Mouse (Mus musculus) intestine, embryonic 15.5 days (tissue): ENCODE results near the gene Prss46. TPM values are rescaled to one million over a fixed set of nuclear protein-coding genes. Genes with fewer than 3 reads are reported as not detected.
A peak's percentile ranks its signal among the peaks of the same experiment; 100 is the strongest.

Source experiments
- ATAC-seq: fragments of 200-750 bp; cut with Nextera tagmentation; 2 replicates; pipeline ENCODE4 v1.8.0; 2017; ENCODE audit warnings: moderate TSS enrichment, moderate library complexity
- H3K27ac ChIP-seq: fragments of 300-500 bp; sonication (generic); 2 replicates; pipeline ENCODE4 v1.5.1; 2015; ENCODE audit warnings: mild to moderate bottlenecking, inconsistent platforms
- H3K27me3 ChIP-seq: fragments of 300-500 bp; sonication (generic); replicated peaks from 2 replicates; pipeline ENCODE4 v1.6.1; 2015; ENCODE audit warnings: inconsistent platforms
- H3K36me3 ChIP-seq: fragments of 300-500 bp; sonication (generic); 2 replicates; pipeline ENCODE4 v1.6.1; 2015; ENCODE audit warnings: inconsistent platforms
- H3K4me1 ChIP-seq: fragments of 300-500 bp; sonication (generic); replicated peaks from 2 replicates; pipeline ENCODE4 v1.6.1; 2015; ENCODE audit warnings: inconsistent platforms
- H3K4me2 ChIP-seq: fragments of 300-500 bp; sonication (generic); replicated peaks from 2 replicates; pipeline ENCODE4 v1.6.1; 2015; ENCODE audit warnings: mild to moderate bottlenecking, inconsistent platforms
- H3K4me3 ChIP-seq: fragments of 300-500 bp; sonication (generic); replicated peaks from 2 replicates; pipeline ENCODE4 v1.5.1; 2015; ENCODE audit warnings: inconsistent platforms
- H3K9ac ChIP-seq: fragments of 300-500 bp; sonication (generic); 2 replicates; pipeline ENCODE4 v1.6.1; 2015; ENCODE audit warnings: inconsistent platforms
- H3K9me3 ChIP-seq: fragments of 300-500 bp; sonication (generic); 2 replicates; pipeline ENCODE4 v1.6.1; 2016; ENCODE audit warnings: inconsistent platforms
- WGBS: fragments of 180-500 bp; shearing (Covaris S2); methylation state at CpG from one replicate; pipeline ENCODE4 v1.1.7; 2015; 5-methylcytosine and 5-hydroxymethylcytosine counted together
- polyA plus RNA-seq: library from polyadenylated mRNA; unstranded; fragments of >200 nt; fragmentation: Nextera tagmentation; extraction: Ambion mirVana; gene quantifications from 2 replicates; pipeline ENCODE4 v1.2.1, GENCODE M21; 2015

Prss46 gene
- polyA plus RNA-seq, 1 experiment from 2014 or later = not detected

DNA sequence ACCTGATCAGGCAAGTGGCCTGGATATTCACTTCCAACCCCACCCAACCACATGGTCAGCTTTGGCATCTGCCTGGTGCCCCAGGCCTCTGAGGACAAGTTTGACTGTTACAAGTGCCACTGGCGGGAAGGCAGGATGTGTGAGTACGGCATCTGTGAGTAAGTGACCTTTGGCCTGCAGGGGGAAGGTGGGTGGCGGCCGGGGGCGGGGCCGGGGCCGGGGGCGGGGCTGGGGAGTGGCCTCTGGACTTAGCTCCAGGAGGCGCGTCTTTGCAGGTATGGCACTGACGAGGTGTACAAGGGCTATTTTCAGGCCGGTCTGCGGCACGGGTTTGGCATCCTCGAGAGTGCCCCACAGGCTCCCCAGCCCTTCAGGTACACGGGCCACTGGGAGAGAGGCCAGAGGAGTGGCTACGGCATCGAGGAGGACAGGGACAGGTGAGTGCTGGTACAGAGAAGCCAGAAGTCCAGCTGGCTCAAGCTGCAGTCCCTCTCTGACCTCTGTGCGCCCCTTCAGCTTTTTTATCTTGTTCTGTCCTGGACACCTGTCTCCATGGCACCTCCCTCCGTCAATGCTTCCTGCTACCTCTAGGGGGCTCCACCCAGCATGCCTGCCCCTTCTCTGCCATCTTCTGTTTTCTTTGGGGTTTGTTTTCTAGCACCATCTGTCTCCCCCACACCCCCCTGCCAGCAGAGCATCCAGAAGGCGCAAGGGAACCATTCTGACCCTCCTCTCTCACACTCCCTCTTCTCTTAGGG lies 45.9 kb downstream of the Prss46 start:
- H3K9ac ChIP-seq = no peak overlapping the region
- peaks cover 18% of the 10 kb centered on the region; the same call in 1 of the 2 replicates for H3K4me1 ChIP-seq
- H3K4me3 ChIP-seq = no peak overlapping the region
- WGBS = 10% methylated on average over 21 of the region's 21 CpGs
- ATAC-seq = peak; percentile 88
- H3K9me3 ChIP-seq = no peaks in the 10 kb centered on the region
- H3K36me3 ChIP-seq = no peaks in the 10 kb centered on the region
- no peak overlapping the region; the same call in 1 of the 2 replicates for H3K27ac ChIP-seq
- peak overlapping the region; percentile 46 for H3K4me2 ChIP-seq
- H3K27me3 ChIP-seq = no peaks in the 10 kb centered on the region

DNA sequence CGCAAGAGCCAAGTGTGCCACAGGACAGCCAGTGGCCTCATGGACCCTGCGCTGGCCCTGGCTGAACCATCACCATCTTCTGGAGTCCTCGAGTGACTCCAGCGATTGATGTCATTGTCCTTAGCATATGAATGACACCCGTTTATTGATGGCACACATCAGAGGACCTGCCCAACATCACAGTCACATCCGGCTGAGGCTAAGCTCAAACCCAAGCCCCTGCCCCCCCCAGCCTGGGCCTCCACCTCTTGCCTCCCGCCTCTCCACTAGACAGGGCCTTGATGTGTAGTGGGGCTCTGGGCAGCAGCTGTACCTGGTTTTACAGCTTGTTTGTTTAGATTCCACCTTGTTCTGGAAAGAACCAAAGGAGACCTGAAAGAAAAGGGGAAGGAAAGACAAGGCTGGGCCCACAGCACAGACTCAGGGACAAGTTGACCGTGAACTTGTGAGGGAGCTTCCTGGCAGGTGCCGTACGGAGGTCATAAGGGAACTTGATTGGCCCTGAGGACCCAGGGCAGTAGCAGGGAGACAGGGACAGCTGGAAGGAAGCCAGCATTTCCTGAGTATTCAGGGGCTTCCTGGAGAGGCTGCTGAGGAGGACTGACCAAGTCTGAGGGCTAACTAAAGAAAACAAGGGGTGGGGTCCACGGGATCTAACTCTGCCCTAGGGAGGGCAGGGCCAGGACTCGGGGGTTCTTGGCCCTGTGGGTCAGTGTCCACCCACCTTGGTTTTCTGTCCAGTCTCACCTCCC lies 46.9 kb downstream of the Prss46 start:
- ATAC-seq = no peak
- Histone ChIP-seq H3K4me2 (no peak overlapping the region), H3K9me3 (no peaks in the 10 kb centered on the region), H3K27ac (no peak overlapping the region), H3K27me3 (no peaks in the 10 kb centered on the region), H3K9ac (no peak overlapping the region), H3K4me3 (no peak overlapping the region), H3K36me3 (no peaks in the 10 kb centered on the region), H3K4me1 (peaks cover 19% of the 10 kb centered on the region; the same call in 1 of the 2 replicates)
- WGBS = 62% methylated on average over 12 of the region's 12 CpGs

DNA sequence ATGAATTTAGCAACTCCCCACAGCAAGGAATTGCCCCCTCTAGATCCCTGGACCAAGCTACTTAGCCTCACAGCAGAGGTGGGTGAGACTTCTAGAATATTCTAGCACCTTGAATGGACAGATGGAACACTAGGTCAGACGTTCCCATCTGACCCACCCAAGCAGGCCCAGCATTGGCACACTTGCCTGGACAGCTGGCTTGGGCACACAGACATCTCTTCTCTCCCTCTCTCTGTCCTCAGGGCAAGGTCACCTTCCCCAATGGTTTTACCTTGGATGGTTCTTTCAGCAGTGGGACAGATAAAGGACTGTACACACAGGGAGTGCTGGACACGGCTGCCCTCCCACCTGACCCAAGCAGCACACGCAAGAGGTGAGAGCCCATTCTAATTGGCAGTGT lies 48.2 kb downstream of the Prss46 start:
- no peak overlapping the region for H3K4me2 ChIP-seq
- no peaks in the 10 kb centered on the region for H3K36me3 ChIP-seq
- H3K27ac ChIP-seq = no peak overlapping the region
- H3K4me3 ChIP-seq = no peak overlapping the region
- H3K9me3 ChIP-seq = no peaks in the 10 kb centered on the region
- H3K9ac ChIP-seq = no peak overlapping the region
- WGBS = 90% methylated on average over 3 of the region's 3 CpGs
- ATAC-seq = no peak
- peaks cover 24% of the 10 kb centered on the region; the same call in 1 of the 2 replicates for H3K4me1 ChIP-seq
- H3K27me3 ChIP-seq = no peaks in the 10 kb centered on the region

DNA sequence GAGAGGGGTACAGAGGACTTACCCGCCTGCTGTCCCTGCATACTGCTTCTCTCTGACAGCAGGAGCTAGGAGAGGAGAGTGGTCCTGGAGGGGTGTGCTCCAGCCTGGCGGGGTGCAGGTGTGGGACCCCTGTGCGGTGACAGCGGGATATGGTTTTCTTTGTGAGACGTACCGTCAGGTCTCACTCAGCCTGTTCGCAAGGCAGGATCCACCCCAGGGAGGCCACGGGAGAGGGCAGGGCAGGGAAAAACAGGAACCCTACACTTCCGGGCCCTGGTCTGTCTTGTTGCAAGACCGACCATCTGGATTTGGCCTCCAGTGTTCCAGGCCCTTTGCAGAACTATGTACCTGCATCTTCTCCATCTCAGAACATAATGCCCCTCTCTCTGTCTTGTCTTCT lies 49.1 kb downstream of the Prss46 start:
- Histone ChIP-seq H3K9me3 (no peaks in the 10 kb centered on the region), H3K4me3 (no peak overlapping the region), H3K27ac (no peak overlapping the region), H3K36me3 (no peaks in the 10 kb centered on the region), H3K9ac (no peak overlapping the region), H3K4me2 (no peak overlapping the region), H3K4me1 (peaks cover 18% of the 10 kb centered on the region; the same call in 1 of the 2 replicates), H3K27me3 (no peaks in the 10 kb centered on the region)
- 63% methylated on average over 10 of the region's 10 CpGs for WGBS
- ATAC-seq = no peak

DNA sequence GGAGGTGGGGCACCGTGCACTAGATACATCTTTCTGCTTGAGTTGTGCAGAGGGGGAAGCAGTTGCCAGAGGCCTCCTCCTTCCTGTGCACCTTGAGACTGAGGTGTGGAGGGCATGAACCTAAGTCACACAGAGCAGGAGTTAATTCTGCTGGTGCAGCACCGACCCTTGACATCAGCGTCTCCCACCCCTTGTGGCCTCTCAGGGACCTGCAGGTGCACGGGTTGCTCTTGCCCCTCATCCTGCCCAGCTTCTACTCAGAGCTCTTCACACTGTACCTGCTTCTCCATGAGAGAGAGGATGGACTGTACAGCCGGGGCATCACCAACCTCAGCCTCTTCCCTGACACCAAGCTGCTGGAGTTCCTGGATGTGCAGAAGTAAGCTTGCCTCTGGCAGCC lies 51.2 kb downstream of the Prss46 start:
- H3K27me3 ChIP-seq = no peaks in the 10 kb centered on the region
- H3K4me3 ChIP-seq = no peak overlapping the region
- peaks cover 10% of the 10 kb centered on the region; the same call in 1 of the 2 replicates for H3K4me1 ChIP-seq
- no peak overlapping the region for H3K9ac ChIP-seq
- no peaks in the 10 kb centered on the region for H3K9me3 ChIP-seq
- no peaks in the 10 kb centered on the region for H3K36me3 ChIP-seq
- ATAC-seq = no peak
- WGBS = 61% methylated on average over 5 of the region's 5 CpGs
- no peak overlapping the region for H3K4me2 ChIP-seq
- H3K27ac ChIP-seq = no peak overlapping the region

DNA sequence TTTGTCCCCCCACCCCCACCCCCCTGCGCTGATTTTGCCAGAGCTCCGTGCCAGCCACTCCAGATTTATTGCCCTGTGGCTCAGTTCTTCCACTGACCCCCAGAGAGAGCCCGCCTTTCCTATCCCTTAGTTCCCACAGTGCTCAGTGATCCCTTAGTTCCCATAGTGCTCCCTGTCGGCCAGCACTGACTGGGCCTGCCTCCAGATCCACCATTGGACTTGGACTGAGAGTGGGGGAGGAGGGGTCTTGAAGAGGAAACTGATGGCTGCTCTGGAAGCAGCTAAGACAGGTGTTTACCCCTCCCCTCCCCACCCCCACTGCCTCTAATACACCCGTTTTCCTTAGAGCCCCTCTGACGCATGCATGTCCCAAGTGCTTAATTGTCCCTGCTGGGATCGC lies 51.7 kb downstream of the Prss46 start:
- Histone ChIP-seq H3K36me3 (no peaks in the 10 kb centered on the region), H3K4me2 (no peak overlapping the region), H3K27me3 (no peaks in the 10 kb centered on the region), H3K4me3 (no peak overlapping the region), H3K27ac (no peak overlapping the region), H3K9ac (no peak overlapping the region), H3K9me3 (no peaks in the 10 kb centered on the region), H3K4me1 (peaks cover 10% of the 10 kb centered on the region; the same call in 1 of the 2 replicates)
- ATAC-seq = no peak
- 32% methylated on average over 7 of the region's 7 CpGs for WGBS

DNA sequence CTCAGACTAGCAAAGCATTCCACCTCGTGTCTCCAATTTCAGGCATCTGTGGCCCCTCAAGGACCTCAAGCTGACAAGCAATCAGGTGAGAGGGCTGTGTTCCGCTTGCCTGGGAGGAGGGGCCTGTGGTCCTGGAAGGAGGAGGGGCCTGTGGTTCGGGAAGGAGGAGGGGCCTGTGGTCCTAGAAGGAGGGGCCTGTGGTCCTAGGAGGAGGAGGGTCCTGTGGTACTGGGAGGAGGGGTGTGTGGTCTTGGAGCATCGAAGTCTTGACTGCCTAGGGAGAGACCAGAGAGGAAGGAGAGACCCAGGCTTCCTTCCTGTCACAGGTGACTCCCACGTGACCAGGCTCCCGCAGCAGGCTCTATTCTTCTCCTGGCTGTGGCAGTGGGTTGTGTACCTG lies 52.3 kb downstream of the Prss46 start:
- 20% methylated on average over 6 of the region's 6 CpGs for WGBS
- no peak overlapping the region for H3K4me2 ChIP-seq

DNA sequence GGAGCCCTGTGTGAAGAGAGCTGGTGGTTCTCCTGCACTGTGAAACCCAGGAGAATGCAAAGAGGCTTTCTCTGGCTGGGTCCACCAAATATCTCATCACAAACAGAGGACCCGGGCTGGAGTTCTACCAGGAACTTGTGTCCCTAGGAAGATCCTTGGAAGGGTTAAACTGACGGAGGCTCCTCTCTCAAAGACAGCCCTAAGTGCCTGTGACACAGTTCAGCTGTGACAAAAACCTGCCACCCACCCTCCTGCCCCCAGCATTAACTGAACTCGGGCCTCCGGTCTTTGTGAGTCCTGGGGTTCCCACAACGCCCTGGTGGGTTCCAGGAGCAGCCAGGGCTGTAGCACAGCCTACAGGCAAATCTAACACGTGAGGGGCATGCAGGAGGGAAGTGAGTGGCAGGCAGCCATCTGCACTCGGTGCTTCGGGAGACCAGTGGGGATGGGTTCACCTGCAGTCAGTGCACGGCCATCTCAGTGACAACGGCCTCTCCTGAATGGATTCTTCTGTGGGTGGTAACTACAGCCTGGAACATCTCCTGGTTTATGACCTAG lies 55.2 kb downstream of the Prss46 start:
- Histone ChIP-seq H3K9me3 (no peaks in the 10 kb centered on the region), H3K9ac (no peak overlapping the region), H3K4me1 (0 out of 2 replicates have a peak, but pooled peaks cover 6% of the 10 kb centered on the region), H3K27me3 (no peaks in the 10 kb centered on the region), H3K4me2 (no peak overlapping the region), H3K36me3 (no peaks in the 10 kb centered on the region), H3K27ac (no peak overlapping the region), H3K4me3 (no peak overlapping the region)
- WGBS = 44% methylated on average over 10 of the region's 10 CpGs
- ATAC-seq = no peak

More for the DNA sequence above, 52.3 kb downstream of the Prss46 start:
- Histone ChIP-seq H3K9ac (no peak overlapping the region), H3K4me3 (no peak overlapping the region), H3K9me3 (no peaks in the 10 kb centered on the region), H3K36me3 (no peaks in the 10 kb centered on the region), H3K4me1 (0 out of 2 replicates have a peak, but pooled peaks cover 6% of the 10 kb centered on the region), H3K27me3 (no peaks in the 10 kb centered on the region), H3K27ac (no peak overlapping the region)
- peak; percentile 21; the same call in 1 of the 2 replicates for ATAC-seq

DNA sequence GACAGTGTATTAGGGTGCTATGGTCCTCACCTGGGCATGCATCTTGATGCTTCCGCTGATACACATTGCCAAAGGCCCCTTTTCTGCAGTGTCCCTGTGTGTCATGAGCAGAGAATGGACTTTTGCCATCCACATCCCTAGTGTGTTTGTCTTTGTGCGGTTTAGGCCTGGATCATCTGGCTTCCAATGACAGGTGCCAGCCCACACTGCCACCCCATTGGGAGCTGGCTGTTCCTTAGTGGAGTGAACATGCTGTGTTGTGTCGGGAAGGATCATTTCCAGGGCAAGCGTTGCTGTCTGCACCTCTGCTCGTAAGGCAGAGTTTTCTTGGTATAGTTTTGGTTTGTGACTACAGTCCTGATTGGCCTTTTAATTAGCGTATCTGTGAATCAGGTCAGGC lies 56.9 kb downstream of the Prss46 start:
- H3K9me3 ChIP-seq = no peaks in the 10 kb centered on the region
- ATAC-seq = no peak
- no peak overlapping the region for H3K4me3 ChIP-seq
- H3K9ac ChIP-seq = no peak overlapping the region
- no peak overlapping the region for H3K27ac ChIP-seq
- WGBS = 90% methylated on average over 6 of the region's 6 CpGs
- H3K4me2 ChIP-seq = no peak overlapping the region
- H3K4me1 ChIP-seq = 0 out of 2 replicates have a peak, but pooled peaks cover 5% of the 10 kb centered on the region
- no peaks in the 10 kb centered on the region for H3K27me3 ChIP-seq
- H3K36me3 ChIP-seq = no peaks in the 10 kb centered on the region

DNA sequence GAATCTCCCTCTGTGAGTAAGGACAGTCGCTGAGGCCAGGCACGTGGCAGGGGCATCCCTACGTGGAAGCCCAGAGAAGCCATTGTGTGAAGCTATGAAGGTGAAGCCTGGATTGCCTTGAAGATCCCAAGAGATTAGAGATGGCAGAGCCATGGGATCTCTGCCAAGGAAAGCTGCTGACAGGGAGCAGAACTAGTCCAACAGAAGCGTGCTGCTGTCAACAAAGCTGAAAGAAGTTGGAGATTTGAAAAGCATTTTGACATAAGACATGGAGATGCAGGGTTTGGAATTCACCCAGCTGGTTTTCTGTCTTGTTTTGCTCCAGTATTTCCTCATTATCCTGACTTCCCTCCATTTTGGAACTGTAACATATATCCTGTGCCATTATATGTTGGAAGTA lies 58.0 kb downstream of the Prss46 start:
- no peak overlapping the region for H3K9ac ChIP-seq
- no peaks in the 10 kb centered on the region for H3K36me3 ChIP-seq
- WGBS = 78% methylated on average over 4 of the region's 4 CpGs
- no peaks in the 10 kb centered on the region for H3K9me3 ChIP-seq
- H3K4me3 ChIP-seq = no peak overlapping the region
- no peaks in the 10 kb centered on the region for H3K4me1 ChIP-seq
- no peak overlapping the region for H3K4me2 ChIP-seq
- H3K27me3 ChIP-seq = no peaks in the 10 kb centered on the region
- ATAC-seq = no peak
- no peak overlapping the region for H3K27ac ChIP-seq
